Mouse (Mus musculus) CD4-positive, CD25-positive, alpha-beta regulatory T cell, adult 4 months (primary cell): ENCODE data around the gene Gm13539. TPM values are rescaled to one million over a fixed set of nuclear protein-coding genes. Genes with fewer than 3 reads are reported as not detected.
"Not testable (repeated sequence)": the region's sequence is repeated elsewhere in the genome, so short reads cannot be mapped to it uniquely, and the experiment has no call there.

Experiments used
- ATAC-seq: one replicate; pipeline ENCODE4 v1.8.0; 2017
- polyA plus RNA-seq, 2 experiments: library from polyadenylated mRNA; unstranded; fragments of 100-300 nt; shearing (Covaris generic); gene quantifications; one replicate each; pipeline ENCODE4 v1.2.1; 2017

The Gm13539 gene
- not detected for polyA plus RNA-seq

DNA sequence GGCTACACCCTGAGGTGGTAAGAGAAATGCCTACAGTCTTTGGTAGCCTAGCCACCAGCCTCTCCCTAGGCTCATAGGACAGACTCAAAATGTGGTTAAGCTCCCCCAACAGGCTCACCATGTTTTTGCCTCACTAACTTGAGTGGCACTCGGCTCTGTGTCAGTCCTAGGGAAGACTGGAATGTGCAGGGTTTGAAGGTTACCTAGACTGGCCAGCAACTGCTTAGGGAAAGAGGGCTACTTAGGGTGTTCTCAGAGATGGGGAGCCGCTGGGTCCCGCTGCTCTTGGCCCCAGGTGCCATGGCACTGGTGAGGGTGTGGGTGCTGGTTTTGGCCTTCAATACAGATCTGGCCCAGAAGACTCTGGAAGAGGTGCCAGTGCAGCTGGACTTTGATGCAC lies at the start of gene Gm13539:
Gm13539 (plus strand) TSS at position 301 of the 400 bp plus-strand sequence.
- no peak for ATAC-seq

DNA sequence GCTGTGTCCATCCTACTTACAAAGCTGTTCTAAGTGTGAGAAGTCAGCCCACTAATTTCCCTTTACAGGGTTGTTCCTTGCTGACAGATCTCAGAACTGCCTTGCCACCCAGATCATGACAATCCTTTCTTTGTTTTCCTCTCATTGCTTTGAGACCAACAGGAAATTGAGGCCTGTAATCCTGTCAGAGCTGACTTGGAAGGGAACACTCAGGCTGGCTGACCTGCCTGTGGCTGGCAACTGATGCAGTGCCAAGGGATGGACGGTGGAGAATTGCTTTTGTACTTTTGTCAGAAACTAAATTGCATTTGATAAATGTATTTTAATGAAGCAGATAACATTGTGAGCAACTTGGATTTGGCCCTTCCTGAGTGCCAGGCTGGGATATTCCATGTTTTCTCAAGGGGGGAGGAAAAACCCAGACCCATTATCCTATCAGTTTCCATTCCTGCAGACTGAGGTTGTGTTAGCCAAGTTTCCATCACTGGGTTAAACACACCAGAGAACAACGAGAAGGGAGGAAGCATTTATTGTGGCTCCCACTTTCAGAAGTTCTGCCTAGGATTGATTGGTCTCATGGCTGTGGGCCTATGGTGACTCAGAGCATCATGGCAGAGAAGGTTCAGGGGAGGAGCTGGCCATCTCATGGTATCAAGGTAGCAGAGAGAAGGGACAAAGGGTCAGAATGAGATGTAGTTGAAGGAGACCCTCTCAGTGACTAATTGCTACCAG lies 48.7 kb upstream of the Gm13539 start:
- ATAC-seq, result no peak

DNA sequence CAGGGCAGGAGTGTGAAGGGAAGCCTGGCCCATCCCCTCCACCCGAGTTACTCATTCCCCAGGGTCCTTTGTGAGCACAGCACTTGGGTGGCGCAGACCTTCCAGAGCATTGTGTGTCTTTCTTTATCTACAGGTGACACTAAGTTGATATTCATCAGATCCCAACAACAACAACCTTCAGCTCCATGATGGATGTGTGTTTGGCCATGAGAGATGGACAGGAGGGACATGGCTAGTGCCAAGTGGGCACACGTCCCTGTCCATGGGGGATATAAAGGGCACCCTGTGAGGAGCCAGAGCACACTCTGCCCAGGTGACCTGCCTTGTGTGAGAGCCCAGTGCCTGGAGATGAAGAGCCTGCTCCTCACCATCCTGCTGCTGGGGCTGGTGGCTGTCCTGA lies 45.3 kb upstream of the Gm13539 start, which contains the start of gene Obp2b:
Obp2b (plus strand) TSS at position 301 of the 400 bp plus-strand sequence.
- not testable (repeated sequence) for ATAC-seq

DNA sequence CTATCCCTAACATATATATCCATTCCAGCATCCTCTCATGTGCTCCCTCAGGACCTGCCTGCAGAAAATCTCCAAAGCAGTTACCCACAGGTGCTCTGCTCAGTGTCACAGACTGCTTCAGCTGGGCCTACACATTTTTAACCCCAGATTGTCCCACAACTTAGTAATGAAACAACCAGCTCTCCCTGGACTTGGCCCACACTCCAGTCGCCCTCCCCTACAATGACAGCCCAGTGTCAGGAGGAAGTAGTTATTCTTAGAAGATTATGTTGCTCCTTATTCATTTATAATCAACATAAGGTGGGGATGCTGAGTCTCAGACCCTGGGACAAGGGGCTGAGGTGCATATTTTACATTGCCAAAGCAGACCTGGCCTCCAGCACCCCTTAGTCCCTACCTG lies 40.4 kb upstream of the Gm13539 start:
- no peak for ATAC-seq

DNA sequence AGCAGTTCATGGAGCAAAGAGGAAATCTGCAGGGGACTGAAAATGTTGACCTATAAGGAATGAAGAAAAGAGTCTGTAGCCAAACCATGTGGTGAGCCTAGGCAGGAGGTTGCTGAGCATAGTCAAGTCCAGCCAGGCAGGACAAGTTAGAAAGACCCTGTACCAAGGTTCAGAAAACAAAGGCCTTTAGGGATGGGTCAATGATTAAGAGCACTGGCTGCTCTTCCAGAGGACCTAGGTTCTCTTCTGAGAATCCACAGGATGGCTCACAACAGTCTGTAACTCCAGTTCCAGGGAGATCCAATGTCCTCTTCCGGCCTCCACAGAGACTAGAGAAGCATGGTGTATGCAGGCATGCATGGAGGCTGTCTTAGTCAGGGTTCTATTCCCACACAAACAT lies 27.9 kb upstream of the Gm13539 start:
- no peak for ATAC-seq

DNA sequence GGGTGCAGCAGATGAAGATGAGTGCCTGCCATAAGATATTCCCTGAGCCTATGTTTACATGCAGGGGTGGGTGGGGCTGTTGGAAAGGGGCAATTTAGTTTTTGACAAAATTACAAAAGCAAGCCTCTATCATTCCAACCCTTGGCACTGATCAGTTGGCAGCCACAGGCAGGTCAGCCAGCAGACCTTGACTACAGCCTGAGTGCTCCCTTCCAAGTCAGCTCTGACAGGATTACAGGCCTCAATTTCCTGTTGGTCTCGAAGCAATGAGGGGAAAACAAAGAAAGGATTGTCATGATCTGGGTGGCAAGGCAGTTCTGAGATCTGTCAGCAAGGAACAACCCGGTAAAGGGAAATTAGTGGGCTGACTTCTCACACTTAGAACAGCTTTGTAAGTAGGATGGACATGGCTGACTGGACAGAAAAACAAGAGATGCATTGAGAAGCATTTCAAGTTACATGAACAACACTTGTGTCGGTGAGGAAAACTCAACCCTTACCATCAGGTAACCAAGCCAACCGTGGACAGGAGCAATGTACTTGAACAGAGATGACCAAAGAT lies 23.9 kb upstream of the Gm13539 start:
- no peak for ATAC-seq

DNA sequence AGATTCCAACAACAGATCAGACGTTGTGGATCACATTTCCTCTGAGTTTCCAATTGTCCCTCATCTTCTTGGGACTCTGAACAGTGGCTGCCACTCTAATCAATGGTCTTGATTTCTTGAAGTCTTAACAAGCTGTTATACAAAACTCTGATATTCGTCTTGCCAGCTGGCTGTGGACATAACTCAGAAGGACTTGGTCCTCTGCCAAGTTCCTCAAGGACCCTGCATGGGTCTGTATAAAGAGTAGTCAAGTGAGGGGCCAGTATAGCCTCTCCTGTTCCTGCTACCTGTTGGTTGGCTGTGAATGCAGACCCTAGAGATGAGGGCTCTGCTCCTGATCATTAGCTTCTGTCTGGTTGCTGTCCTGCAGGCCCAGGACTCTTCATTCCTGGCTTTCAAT lies 16.8 kb upstream of the Gm13539 start, which contains the start of gene Lcn3:
Lcn3 (plus strand) TSS at position 301 of the 400 bp plus-strand sequence.
- ATAC-seq, result no peak

DNA sequence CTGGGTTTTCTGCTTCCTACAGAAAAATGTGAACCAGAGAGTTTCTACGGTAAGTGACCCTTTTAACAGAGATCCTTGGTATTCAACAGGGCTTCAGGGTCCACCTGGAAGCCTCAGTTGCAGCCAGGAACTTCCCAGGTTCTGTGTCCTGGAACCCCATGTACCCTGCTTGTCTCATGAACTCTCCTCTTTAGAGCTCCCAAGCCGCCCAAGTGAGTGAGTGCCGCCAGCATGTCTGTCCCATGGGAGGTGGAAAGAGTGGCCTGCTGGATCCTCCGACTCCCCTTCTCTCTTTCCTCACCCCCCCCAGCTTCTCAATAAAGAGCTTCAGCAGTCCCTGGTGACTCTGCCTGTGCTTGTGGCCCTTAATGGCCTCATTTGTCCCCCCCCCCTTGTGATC lies 14.3 kb upstream of the Gm13539 start:
- no peak for ATAC-seq

DNA sequence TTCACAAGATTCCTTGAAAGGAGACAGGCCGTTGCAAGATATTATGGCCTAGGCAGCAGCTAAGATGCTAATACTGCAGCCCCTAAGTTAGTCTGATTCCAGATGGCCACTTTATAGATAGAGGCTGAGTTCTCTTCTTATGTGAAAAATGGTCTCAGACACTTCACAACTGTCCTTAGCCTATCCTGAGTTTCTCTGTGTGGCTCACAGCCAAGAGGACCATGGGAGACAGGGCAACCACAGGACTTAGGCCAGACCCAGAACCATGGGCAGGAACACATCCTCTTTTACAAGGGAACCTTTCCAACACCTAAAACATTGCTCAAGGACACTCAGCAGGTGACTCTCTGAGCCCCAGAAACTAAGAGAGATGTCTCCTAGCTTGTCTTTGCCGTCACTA lies 8.6 kb upstream of the Gm13539 start:
- no peak for ATAC-seq

DNA sequence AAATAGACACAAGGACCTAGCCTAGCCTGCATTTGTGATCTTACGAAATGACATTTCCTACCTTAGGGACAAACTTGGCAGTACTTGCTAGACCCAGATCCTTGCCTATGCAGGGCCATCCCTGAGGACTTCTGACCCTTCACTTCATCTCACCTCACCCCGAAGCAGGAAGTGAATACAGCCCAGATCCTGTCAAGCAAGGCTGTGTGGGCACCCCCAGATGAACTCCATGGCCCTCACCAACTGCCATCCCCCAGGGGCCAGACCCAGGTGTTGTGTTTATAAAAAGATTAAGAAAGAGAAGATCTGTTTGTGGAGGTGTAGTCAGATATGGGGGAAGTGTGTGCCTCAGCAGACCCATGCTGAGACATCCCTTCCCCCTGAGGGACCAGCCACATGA lies 7.4 kb upstream of the Gm13539 start:
- no peak for ATAC-seq

DNA sequence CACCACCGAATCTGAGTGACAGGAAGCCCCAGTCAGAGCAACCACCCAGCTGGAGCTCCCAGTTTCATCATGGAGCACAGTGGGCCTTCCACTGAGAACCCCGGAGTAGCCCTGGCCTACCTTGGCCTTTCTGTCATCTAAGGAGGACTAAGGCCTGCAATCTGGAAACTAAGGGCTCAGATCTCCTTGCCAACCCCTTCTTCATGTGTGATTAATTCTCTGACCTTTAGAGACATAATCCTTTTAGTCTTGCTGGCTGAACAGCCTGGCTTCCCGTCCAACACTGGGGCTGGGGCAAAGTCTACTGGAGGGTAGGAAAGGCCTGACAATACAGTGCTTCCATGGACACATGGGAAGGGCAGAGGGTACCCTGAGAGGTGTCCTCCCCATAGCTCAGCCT lies 6.1 kb upstream of the Gm13539 start:
- ATAC-seq, result no peak

DNA sequence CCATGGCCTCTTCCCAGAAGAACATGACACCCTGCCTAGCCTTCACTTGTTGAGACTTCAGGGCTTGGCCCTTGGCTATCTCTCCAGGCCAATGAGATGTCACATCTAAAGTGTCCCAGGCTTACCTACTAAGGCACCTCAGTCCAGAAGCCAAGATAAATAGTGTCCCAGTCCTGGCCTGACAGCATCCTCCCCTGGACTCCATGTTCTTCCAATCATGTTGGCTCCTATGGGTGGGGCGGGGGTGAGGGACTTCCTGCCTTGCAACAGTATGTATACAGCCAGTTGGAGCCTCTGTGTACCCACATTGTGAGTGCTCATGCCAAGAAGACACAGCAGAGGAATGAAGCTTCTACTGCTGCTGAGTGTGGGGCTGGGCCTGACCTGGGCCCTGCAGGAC lies 5.3 kb upstream of the Gm13539 start, which contains the start of gene Lcn11:
Lcn11 (plus strand) TSS at position 301 of the 400 bp plus-strand sequence.
- ATAC-seq, result no peak

DNA sequence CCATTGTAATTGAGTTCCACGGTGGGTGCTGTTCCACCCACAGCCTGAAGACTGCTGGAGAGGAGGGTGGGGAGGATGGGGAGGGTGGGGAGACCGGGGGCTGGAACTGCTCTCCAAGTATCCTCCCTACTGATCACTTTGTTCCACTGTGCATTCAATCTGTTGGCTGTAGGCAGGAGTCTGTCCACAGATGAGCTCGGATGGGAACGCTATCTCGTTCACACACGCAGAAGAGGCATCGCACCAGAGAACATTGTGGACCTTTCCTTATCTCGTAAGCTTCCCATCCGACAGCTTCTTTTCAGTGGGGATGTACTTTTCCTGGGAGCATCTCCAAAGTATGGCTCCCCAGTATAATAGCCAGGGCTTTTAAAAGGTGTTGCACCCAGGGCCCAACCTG lies 3.0 kb upstream of the Gm13539 start:
- ATAC-seq, result no peak

DNA sequence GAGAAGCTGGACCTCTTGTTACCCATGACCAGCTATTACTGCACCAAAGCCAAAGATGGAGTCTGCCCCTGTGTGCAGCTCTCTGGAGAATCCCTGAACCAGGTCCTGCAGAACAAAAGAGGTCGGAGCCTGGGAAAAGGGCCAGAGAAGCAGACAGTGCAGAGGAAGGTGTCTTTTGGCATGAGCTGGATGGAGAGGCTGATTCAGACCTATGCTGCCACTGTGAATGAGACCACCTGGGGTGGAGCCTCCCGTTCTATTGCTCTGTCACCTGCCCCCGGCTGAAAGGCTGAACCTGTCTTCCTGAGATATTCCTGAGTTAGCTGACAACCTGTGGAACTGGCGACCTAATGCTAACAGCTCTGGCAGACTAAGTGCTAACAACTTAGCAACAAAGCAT lies 1.1 kb upstream of the Gm13539 start:
- no peak for ATAC-seq

DNA sequence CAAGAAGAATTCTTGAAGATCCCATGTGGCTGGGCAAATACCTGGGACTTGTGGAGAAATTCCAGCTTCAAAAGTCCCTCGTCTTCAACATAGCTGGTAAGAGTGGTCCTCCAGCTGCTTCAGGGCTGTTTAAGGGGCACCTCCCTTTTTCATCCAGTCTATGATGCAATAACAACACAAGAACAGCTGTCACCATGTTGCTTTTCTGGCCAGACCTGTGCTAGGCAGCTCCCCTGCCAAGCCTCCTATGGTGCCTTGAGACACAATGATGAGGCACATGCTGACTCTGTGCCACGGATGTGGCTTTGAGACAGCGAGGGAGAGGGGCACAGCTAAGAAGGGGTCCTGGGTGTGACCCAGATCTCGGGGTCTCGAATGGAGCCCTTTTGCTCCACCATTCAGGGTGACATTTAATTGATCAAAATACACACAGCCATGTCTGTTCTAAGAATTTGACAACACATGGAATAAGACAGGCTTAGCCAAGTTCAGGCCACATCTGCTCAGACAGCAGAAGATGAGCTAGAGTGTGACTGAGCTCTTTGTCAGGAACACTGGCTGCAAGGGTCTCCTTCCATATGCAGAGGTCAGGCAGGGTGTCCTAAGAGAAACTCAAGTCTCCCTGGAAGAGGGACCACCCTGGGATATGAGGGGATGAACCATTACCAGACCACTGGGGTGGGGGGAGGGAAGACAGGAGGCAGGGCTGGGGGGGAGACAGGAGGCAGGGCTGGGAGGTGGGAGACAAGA lies 3.7 kb downstream of the Gm13539 start:
- no peak for ATAC-seq

DNA sequence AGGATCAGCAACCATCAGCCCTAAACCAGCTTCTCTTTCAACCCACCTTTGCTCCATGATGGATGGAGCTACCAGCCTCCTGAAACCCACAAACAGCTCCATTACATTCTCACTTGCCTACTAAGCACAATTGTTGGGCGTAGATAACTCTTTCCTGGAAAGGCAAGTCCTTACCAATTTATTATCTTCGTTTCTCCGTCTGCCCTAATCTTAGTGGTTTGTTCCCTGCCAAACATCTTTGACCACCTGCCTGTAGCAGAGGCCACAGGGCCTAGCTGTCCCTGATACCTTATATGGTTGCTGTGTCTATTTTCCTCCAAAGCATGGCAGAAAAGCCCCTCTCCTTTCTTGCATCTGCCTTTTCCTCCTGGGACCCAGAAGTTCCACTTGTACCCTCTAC lies 7.0 kb downstream of the Gm13539 start:
- ATAC-seq, result no peak

DNA sequence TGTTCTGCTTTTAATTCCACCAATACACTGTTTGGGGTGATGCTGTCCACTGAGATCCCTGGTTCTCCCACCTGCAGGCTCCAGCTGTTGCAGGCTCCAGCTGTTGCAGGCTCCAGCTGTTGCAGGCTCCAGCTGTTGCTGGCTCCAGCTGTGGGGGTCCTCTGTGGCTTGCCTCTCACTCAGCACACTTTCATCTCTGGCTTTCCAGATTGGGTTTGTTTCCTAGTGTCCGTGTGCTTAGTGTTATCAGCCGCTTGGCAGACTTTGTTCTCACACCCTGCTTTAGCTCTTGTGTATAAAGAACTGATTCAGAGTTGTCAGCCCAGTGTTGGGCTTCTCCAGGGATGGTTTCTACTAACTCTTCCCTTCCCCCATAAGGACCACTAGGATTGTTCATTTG lies 15.6 kb downstream of the Gm13539 start:
- ATAC-seq, result no peak

DNA sequence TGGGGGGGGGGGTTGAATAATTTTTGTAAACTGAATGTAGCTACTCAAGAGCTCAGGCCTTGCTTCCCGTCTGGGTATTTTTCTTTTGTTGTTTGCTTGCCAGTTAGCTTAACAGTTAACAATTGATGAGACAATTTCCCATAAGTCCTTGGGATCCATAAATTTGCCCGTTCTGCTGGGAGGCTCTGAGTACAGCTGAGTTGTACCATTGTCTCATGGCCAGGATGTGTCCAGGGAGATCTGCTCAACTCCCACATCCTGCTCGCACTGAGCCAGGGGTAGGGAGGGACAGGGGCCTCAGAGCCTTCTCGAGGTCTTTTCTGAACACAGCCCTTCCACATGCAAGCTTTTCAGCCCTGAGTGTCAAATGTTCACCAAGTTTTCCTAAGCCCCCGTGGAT lies 16.0 kb downstream of the Gm13539 start:
- ATAC-seq, result no peak

DNA sequence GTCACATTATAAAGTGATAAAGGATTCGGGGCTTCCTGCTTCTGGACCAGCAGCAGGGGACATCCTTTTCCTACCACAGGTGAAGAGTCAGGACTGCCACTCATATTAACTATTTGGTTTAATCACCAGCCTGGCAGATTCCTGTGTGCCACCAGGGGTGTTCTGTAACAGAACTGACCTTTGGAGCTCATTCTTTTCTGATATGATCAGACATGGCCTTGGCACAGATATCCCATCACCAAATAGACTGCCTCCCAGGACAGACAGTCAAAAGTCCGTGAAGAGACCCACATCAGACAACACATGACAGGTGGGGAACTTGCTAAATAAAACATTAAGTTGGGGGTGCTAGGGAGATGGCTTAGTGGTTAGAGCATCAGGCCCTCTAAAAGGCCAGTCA lies 29.7 kb downstream of the Gm13539 start:
- no peak for ATAC-seq

DNA sequence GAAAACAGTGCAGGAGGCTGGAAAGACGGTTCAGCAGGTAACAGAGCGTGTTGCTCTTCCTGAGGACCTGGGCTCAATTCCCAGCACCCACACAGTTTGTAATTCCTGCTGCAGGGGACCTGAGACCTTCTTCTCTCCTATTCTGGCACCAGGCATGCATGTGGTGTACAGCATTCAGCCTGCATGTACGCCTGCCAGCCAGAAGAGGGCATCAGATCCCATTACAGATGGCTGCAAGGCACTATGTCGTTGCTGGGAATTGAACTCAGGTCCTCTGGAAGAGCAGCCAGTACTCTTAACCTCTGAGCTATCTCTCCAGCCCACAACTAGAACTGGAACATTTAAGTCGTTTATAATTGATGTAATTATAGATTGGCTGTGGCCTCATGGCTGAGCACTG lies 31.3 kb downstream of the Gm13539 start:
- ATAC-seq, result no peak

DNA sequence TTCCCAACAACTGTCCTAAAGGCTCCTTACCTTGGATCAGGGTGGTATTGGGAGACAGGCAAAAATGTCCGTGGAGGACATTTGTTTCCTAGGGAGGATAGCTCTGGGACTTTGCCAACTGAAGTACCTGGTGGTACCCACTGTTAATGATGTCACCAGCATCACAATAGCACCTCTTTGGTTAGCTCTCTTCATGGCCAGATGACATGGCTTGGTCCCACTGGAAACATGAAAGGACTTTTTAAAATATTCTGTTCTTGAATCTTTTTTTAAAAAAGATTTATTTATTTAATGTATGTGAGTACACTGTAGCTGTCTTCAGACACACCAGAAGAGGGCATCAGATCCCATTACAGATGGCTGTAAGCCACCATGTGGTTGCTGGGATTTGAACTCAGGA lies 33.7 kb downstream of the Gm13539 start, which contains the start of gene Glt6d1:
Glt6d1 (minus strand) TSS at position 101 of the 400 bp plus-strand sequence.
- not testable (repeated sequence) for ATAC-seq

DNA sequence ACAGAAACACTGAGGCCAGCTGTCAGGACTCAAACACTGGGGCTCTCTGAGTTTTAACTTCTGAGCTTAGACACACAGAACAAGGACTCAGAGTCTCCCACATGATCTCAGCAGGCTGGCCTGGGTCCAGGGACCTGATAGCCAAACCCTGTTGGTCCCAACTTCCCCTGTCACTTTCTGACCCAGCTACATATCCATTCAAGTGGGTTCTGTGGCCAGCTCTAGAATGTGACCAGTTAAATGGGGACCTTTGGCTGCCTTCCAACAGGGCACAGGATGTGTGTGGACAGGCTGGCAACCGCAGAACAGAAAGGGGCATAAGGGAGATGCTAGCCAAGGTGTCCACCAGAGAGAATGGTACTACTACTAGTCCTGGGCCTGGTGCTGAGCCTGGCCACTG lies 40.7 kb downstream of the Gm13539 start, which contains the start of gene Lcn9:
Lcn9 (plus strand) TSS at position 348 of the 400 bp plus-strand sequence.
- no peak for ATAC-seq

DNA sequence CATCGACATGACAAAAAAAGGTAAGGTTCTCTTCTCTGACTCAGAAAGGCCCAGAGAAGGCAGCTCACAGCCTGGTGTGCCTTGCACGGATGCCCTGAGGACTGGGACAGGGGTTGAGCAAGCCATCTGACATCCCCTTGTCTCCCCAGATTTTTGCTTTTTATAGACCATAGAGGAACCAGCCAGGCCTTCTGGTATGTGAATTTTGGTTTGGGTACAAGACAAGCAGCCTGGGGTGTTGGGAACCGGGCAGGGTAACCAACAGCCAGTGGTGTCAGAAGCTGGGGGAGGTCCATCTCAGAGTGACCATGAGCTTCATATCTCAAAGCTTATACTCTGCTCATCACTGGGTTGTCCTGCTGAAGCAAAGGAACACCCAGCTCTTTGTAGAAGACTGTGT lies 42.7 kb downstream of the Gm13539 start:
- ATAC-seq, result no peak
